Mouse (Mus musculus) neural tube, embryonic 12.5 days (tissue): ENCODE measurements around the gene Oxt. TPM values are rescaled to one million over a fixed set of nuclear protein-coding genes. Genes with fewer than 3 reads are reported as not detected.
"Not testable (repeated sequence)": the region's sequence is repeated elsewhere in the genome, so short reads cannot be mapped to it uniquely, and the experiment has no call there.

Experiments used
- ATAC-seq: fragments of 200-750 bp; cut with Nextera tagmentation; 2 replicates; pipeline ENCODE4 v1.8.0; 2017; ENCODE audit warnings: low read depth, mild to moderate bottlenecking, moderate TSS enrichment, moderate library complexity; ENCODE audit not compliant: low FRiP score
- H3K27ac ChIP-seq: fragments of 300-500 bp; sonication (generic); 2 replicates; pipeline ENCODE4 v1.5.1; 2016
- H3K27me3 ChIP-seq: fragments of 300-500 bp; sonication (generic); replicated peaks from 2 replicates; pipeline ENCODE4 v1.6.1; 2016; ENCODE audit warnings: mild to moderate bottlenecking
- H3K36me3 ChIP-seq: fragments of 300-500 bp; sonication (generic); 2 replicates; pipeline ENCODE4 v1.6.1; 2016; ENCODE audit warnings: mild to moderate bottlenecking
- H3K4me1 ChIP-seq: fragments of 300-500 bp; sonication (generic); 2 replicates; pipeline ENCODE4 v1.6.1; 2016
- H3K4me2 ChIP-seq: fragments of 300-500 bp; sonication (generic); replicated peaks from 2 replicates; pipeline ENCODE4 v1.6.1; 2016; ENCODE audit warnings: mild to moderate bottlenecking
- H3K4me3 ChIP-seq: fragments of 300-500 bp; sonication (generic); 2 replicates; pipeline ENCODE4 v1.5.1; 2016
- H3K9ac ChIP-seq: fragments of 300-500 bp; sonication (generic); 2 replicates; pipeline ENCODE4 v1.6.1; 2016; ENCODE audit warnings: mild to moderate bottlenecking
- H3K9me3 ChIP-seq: fragments of 300-500 bp; sonication (generic); 2 replicates; pipeline ENCODE4 v1.6.1; 2016; ENCODE audit warnings: mild to moderate bottlenecking
- WGBS: fragments of 180-500 bp; shearing (Covaris S2); methylation state at CpG from one replicate; pipeline ENCODE4 v1.1.7; 2016; 5-methylcytosine and 5-hydroxymethylcytosine counted together
- polyA plus RNA-seq: library from polyadenylated mRNA; unstranded; fragments of >200 nt; fragmentation: Nextera tagmentation; extraction: Ambion mirVana; gene quantifications from 2 replicates; pipeline ENCODE4 v1.2.1, GENCODE M21; 2016

Oxt gene
- polyA plus RNA-seq, 1 experiment from 2014 or later, result not detected

- 69% methylated on average over 2 of the region's 2 CpGs for WGBS
- H3K27ac ChIP-seq, result no peak overlapping the region
- H3K9me3 ChIP-seq, result no peaks in the 10 kb centered on the region
- H3K4me3 ChIP-seq, result no peak overlapping the region
- no peaks in the 10 kb centered on the region for H3K27me3 ChIP-seq
- H3K4me2 ChIP-seq, result no peak overlapping the region
- peaks cover 33% of the 10 kb centered on the region for H3K36me3 ChIP-seq
- peaks cover 4% of the 10 kb centered on the region for H3K4me1 ChIP-seq
- no peak for ATAC-seq
- H3K9ac ChIP-seq, result no peak overlapping the region
Observed at GRCm38 (mm10) chr2:130558015-130558414, 18.0 kb upstream of the Oxt start.

GRCm38 (mm10) chr2:130563212-130564055 is 12.5 kb upstream of the Oxt start, which contains the start of gene Mrps26:
Gene Mrps26, plus strand, starts transcription at chr2:130563742.
- Histone ChIP-seq H3K4me3 (peak within 1 kb of the TSS; percentile 91), H3K9me3 (no peaks in the 10 kb centered on the region), H3K27me3 (no peaks in the 10 kb centered on the region), H3K4me1 (peaks cover 20% of the 10 kb centered on the region), H3K9ac (peak within 1 kb of the TSS; percentile 87), H3K4me2 (peak within 1 kb of the TSS; percentile 99), H3K27ac (no peak within 1 kb of the TSS), H3K36me3 (peaks cover 20% of the 10 kb centered on the region)
- peak; percentile 99 for ATAC-seq
- WGBS, result under 1% methylated on average over 61 of the region's 61 CpGs

GRCm38 (mm10) chr2:130564063-130564462 is 11.9 kb upstream of the Oxt start:
- 1% methylated on average over 23 of the region's 23 CpGs for WGBS
- peaks cover 20% of the 10 kb centered on the region for H3K4me1 ChIP-seq
- no peak overlapping the region for H3K27ac ChIP-seq
- peaks cover 20% of the 10 kb centered on the region for H3K36me3 ChIP-seq
- H3K4me2 ChIP-seq, result peak overlapping the region; percentile 99
- no peaks in the 10 kb centered on the region for H3K9me3 ChIP-seq
- peak overlapping the region; percentile 87 for H3K9ac ChIP-seq
- peak overlapping the region; percentile 91 for H3K4me3 ChIP-seq
- H3K27me3 ChIP-seq, result no peaks in the 10 kb centered on the region
- peak; percentile 30 for ATAC-seq

- peak overlapping the region; percentile 99 for H3K4me2 ChIP-seq
- H3K27me3 ChIP-seq, result no peaks in the 10 kb centered on the region
- H3K36me3 ChIP-seq, result peaks cover 20% of the 10 kb centered on the region
- 85% methylated on average over 8 of the region's 8 CpGs for WGBS
- no peak overlapping the region for H3K4me3 ChIP-seq
- H3K4me1 ChIP-seq, result peaks cover 20% of the 10 kb centered on the region
- no peak for ATAC-seq
- no peaks in the 10 kb centered on the region for H3K9me3 ChIP-seq
- 0 out of 2 replicates have a peak overlapping the region, but pooled peaks have one; percentile 87 for H3K9ac ChIP-seq
- H3K27ac ChIP-seq, result no peak overlapping the region
Observed at GRCm38 (mm10) chr2:130564983-130565382, 11.0 kb upstream of the Oxt start.

GRCm38 (mm10) chr2:130568921-130569320 is 7.1 kb upstream of the Oxt start:
- Histone ChIP-seq H3K4me3 (no peak overlapping the region), H3K36me3 (peaks cover 20% of the 10 kb centered on the region), H3K27me3 (peaks cover 3% of the 10 kb centered on the region; the same call in 1 of the 2 replicates), H3K9me3 (no peaks in the 10 kb centered on the region), H3K9ac (no peak overlapping the region), H3K4me1 (peaks cover 12% of the 10 kb centered on the region), H3K27ac (no peak overlapping the region), H3K4me2 (no peak overlapping the region)
- WGBS, result 82% methylated on average over 4 of the region's 4 CpGs
- no peak for ATAC-seq

GRCm38 (mm10) chr2:130569926-130570325 is 6.0 kb upstream of the Oxt start:
- H3K27ac ChIP-seq, result no peak overlapping the region
- no peaks in the 10 kb centered on the region for H3K9me3 ChIP-seq
- H3K36me3 ChIP-seq, result peaks cover 20% of the 10 kb centered on the region
- no peak overlapping the region for H3K4me2 ChIP-seq
- H3K9ac ChIP-seq, result no peak overlapping the region
- no peak overlapping the region for H3K4me3 ChIP-seq
- H3K4me1 ChIP-seq, result peaks cover 3% of the 10 kb centered on the region
- peaks cover 6% of the 10 kb centered on the region for H3K27me3 ChIP-seq
- no peak for ATAC-seq

GRCm38 (mm10) chr2:130574960-130575359 is 1.0 kb upstream of the Oxt start:
- Histone ChIP-seq H3K4me1 (peaks cover 6% of the 10 kb centered on the region), H3K9me3 (no peaks in the 10 kb centered on the region), H3K27ac (no peak overlapping the region), H3K4me3 (no peak overlapping the region), H3K27me3 (peaks cover 55% of the 10 kb centered on the region), H3K4me2 (no peak overlapping the region), H3K9ac (no peak overlapping the region), H3K36me3 (no peaks in the 10 kb centered on the region)
- 86% methylated on average over 5 of the region's 5 CpGs for WGBS
- no peak for ATAC-seq

- not testable (repeated sequence) for ATAC-seq, H3K36me3 ChIP-seq, H3K9me3 ChIP-seq, H3K27ac ChIP-seq
- Histone ChIP-seq H3K4me1 (peaks cover 15% of the 10 kb centered on the region), H3K4me3 (peak overlapping the region; percentile 15; the same call in 1 of the 2 replicates), H3K9ac (peak overlapping the region; percentile 33; the same call in 1 of the 2 replicates), H3K4me2 (peak overlapping the region; percentile 52), H3K27me3 (peaks cover 71% of the 10 kb centered on the region)
- WGBS, result 2% methylated on average over 32 of the region's 32 CpGs
Observed at GRCm38 (mm10) chr2:130576564-130576963, 591 bp downstream of the Oxt start.

GRCm38 (mm10) chr2:130577021-130577420 is 1.0 kb downstream of the Oxt start:
- Histone ChIP-seq H3K4me1 (peaks cover 15% of the 10 kb centered on the region), H3K27ac (no peak overlapping the region), H3K9ac (no peak overlapping the region), H3K27me3 (peaks cover 76% of the 10 kb centered on the region), H3K4me2 (peak overlapping the region; percentile 52), H3K36me3 (no peaks in the 10 kb centered on the region), H3K9me3 (no peaks in the 10 kb centered on the region), H3K4me3 (no peak overlapping the region)
- WGBS, result 2% methylated on average over 9 of the region's 9 CpGs
- ATAC-seq, result no peak

GRCm38 (mm10) chr2:130577632-130578031 is 1.7 kb downstream of the Oxt start:
- no peak overlapping the region for H3K9ac ChIP-seq
- WGBS, result 8% methylated on average over 12 of the region's 12 CpGs
- no peak overlapping the region for H3K4me3 ChIP-seq
- peaks cover 15% of the 10 kb centered on the region for H3K4me1 ChIP-seq
- no peaks in the 10 kb centered on the region for H3K36me3 ChIP-seq
- H3K9me3 ChIP-seq, result no peaks in the 10 kb centered on the region
- ATAC-seq, result no peak
- H3K4me2 ChIP-seq, result peak overlapping the region; percentile 52
- no peak overlapping the region for H3K27ac ChIP-seq
- peaks cover 82% of the 10 kb centered on the region for H3K27me3 ChIP-seq

GRCm38 (mm10) chr2:130578148-130578547 is 2.2 kb downstream of the Oxt start:
- Histone ChIP-seq H3K4me1 (peaks cover 15% of the 10 kb centered on the region), H3K9me3 (no peaks in the 10 kb centered on the region), H3K9ac (no peak overlapping the region), H3K36me3 (no peaks in the 10 kb centered on the region), H3K27me3 (peaks cover 86% of the 10 kb centered on the region), H3K27ac (no peak overlapping the region), H3K4me3 (no peak overlapping the region), H3K4me2 (no peak overlapping the region)
- 13% methylated on average over 11 of the region's 11 CpGs for WGBS
- ATAC-seq, result no peak

- Histone ChIP-seq H3K4me1 (peaks cover 15% of the 10 kb centered on the region), H3K4me3 (no peak overlapping the region), H3K36me3 (no peaks in the 10 kb centered on the region), H3K9me3 (no peaks in the 10 kb centered on the region), H3K4me2 (0 out of 2 replicates have a peak overlapping the region, but pooled peaks have one; percentile 54), H3K27ac (no peak overlapping the region), H3K27me3 (peaks cover 91% of the 10 kb centered on the region), H3K9ac (no peak overlapping the region)
- WGBS, result 6% methylated on average over 8 of the region's 8 CpGs
- ATAC-seq, result no peak
Observed at GRCm38 (mm10) chr2:130579791-130580190, 3.8 kb downstream of the Oxt start.
